Mouse (Mus musculus) brain, adult 2 months (tissue): ENCODE results near the gene Cd6.

Source experiments
- DNase-seq: peaks from one replicate; pipeline ENCODE4 v3.0.0; 2011; ENCODE audit warnings: low read depth, low spot score

Cd6 gene

GRCm38 (mm10) chr19:10803751-10804150 lies 26.1 kb downstream of the Cd6 start:
- DNase-seq, result peak; percentile 40

GRCm38 (mm10) chr19:10801906-10802305 lies 28.0 kb downstream of the Cd6 start:
- peak; percentile 48 for DNase-seq

- peak; percentile 92 for DNase-seq
Observed at GRCm38 (mm10) chr19:10801070-10801469, 28.8 kb downstream of the Cd6 start.

GRCm38 (mm10) chr19:10799155-10799554 lies 30.7 kb downstream of the Cd6 start:
- peak; percentile 72 for DNase-seq

DNA sequence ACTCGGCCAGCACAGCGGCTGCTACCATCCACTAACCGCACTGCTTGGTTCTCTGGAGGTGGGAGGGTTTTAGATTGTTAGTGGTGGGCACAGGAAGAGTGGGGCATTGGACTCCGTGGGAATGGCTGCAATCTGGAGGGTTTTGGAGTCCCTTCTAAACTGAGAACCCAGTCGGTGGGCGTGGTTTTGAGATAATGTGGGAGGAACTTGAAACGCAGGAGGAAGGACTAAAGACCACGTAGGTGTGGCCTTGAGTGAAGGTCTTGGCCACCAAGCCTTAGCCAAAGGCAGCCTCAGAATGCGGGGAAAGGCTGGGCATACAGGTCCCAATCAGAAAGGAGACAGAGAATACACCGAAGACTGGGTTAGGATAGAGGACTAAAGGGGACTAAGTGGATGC lies 31.3 kb downstream of the Cd6 start:
- DNase-seq, result no peak

GRCm38 (mm10) chr19:10794916-10795315 lies 34.9 kb downstream of the Cd6 start:
- peak; percentile 68 for DNase-seq

- DNase-seq, result no peak
Observed at GRCm38 (mm10) chr19:10793044-10793443, 36.8 kb downstream of the Cd6 start.

DNA sequence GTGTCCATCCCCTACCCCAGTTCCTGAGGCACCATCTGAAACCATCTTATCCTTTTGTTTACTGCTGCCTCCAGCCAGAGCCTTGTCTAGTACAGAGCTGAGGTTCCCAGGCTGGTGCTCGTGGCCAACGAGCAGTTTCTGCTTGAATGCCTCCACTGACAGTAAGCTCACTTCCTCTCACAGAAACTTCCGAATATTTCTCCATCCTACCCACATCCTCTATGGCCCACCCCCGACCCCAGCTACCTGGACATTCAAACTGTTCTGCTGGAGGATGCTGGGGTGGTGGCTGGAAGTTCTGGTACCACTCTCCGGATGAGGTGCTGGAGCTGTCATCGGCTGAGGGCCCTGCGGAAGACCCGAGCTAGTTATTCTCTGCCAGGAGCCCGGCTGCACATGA lies 39.5 kb downstream of the Cd6 start:
- DNase-seq, result no peak

DNA sequence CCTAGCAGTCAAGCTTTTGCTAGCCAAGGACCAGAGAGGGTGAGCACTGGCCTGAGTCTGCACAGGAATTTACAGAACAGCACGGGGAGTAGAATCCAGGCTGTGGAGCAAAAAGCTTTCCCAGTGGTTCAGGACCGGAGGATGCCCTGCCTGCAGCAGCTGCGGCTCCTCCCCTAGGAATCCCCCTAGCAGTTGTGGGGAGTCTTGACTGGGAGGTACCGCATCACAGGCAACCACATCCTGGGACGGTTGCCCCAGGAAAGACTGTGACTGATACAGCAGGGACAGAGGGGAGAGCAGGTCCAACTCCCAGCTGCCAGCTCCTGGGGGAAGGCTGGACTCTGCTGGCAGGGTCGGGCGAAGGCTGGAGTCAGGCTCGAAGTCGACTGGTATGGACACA lies 41.6 kb downstream of the Cd6 start:
- DNase-seq, result no peak

DNA sequence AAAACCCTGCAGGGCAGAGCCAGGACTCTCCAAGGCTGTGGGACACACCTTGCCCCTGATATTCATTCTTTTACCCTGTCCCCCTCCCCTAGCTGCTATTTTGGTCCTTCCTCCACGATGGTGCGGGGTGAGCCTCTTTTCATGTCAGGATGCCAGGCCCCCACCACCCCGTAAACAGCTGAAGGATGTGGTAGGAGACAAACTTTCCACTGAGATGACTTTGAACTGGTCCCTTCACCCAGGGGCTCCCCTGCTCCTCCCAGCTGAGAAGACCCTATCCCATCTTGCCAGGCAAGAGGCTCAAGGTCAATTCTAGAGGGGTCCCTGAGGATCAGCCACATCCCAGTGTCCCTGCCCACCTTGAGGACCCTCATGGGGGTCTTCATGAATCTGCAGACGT lies 42.5 kb downstream of the Cd6 start:
- DNase-seq, result no peak

DNA sequence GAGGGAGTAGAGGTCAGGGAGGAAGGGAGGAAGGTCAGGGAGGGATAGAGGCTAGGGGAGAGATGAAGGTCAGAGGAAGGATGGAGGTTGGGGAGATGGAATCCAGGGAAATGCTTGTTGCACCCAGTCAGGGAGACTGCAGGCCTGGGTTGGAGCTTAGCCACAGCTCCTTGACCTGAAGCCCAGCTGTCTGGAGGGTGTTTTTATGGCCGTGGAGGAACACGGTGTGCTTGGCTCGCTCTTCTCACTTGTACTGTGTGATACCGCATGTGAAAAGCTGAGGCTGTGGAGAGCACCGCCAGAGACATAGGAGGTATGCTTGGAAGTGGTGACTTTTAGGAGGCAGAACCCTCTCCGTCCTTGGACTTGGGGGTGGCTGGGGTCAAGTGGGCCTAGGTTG lies 43.1 kb downstream of the Cd6 start:
- DNase-seq, result peak; percentile 20

DNA sequence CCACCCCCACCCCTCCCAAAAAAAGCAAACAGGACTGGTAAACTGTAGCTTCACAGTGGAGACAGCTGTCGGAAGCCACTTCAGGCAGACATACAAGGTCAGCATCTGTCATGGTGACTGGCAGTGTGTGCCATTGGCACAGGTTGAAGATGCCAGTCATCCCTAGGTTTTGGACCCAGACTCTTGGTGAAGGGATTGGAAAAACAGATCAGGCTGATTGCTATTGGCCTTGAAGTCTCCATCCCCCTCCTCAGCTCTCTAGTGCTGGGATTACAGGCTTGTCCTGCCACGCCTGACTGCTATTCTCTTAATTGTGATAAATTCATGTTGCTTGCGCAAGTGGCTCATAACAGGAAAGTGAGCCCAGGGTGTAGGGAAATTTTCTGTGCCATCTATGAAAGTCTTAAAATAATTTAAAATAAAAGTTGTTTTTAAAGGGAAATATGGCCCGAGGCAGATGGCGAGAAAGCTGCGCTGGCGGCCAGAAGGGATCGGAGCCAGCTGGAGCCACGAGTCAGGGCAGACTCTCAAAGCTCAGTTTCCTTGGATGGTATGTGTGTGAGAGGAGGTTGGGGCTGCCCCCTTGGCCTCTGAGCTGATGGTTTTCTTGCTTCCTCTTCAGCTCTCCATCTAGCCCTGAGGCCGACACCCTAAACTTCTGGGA lies 44.9 kb downstream of the Cd6 start:
- peak; percentile 83 for DNase-seq

DNA sequence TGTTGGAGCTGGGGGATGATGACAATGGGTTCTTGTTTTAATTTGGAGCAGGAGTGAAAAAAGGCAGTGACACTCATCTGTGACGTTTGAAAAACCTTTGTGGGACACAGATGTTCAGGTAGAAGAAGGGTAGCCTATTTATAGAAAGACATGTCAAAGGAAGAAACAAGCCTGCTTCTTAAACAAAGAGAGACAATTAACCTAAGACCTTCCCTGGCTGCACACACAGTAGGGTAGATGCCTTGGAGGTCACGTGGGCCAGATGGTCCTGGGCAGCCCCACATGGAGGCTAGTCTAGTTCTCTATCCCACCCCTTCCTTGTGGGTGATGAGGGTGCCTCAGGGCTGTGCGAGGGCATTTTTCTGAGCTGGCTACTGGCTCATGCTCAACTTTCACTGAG lies 45.8 kb downstream of the Cd6 start:
- DNase-seq, result no peak

- no peak for DNase-seq
Observed at GRCm38 (mm10) chr19:10783168-10783567, 46.7 kb downstream of the Cd6 start.

DNA sequence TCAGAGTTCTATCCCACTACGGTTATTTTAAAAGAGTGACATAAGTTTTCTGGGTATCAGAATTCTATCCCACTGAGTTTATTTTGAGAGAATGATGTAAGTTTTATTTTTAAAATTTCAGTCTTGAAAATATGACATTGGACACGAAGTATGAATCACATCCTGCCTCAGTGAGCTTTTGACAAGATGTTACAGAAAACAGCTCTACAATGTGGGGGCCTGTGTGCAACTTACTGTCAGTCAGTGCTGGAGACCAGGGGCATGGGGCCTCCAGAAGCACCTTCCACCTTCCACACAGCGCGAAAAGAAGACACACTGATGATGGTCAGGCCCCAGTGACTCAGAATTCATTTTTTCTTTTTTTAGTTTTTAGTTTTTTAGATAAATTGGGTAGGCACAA lies 48.2 kb downstream of the Cd6 start:
- DNase-seq, result peak; percentile 83

DNA sequence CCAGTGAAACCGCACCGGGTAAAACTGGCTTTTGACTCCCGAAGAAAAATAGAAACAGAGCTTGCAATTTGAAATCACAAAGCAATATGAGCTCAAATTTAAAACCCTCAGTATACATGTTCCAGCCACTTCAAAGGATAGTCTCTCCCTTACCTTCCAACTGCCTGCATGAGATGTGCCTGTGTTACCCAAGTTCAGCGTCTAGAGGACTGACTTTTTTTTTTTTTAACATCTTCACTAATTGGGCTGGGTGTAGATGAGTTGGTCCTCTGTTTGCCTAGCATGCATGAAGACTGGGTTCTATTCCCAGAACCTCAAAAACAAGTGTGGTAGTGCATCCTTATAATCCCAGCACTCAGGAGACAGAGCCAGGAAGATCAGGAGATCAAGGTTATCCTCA lies 53.0 kb downstream of the Cd6 start:
- no peak for DNase-seq

GRCm38 (mm10) chr19:10774141-10774540 lies 55.7 kb downstream of the Cd6 start:
- DNase-seq, result no peak

- DNase-seq, result no peak
Observed at GRCm38 (mm10) chr19:10773384-10773783, 56.5 kb downstream of the Cd6 start.

GRCm38 (mm10) chr19:10772866-10773265 lies 57.0 kb downstream of the Cd6 start:
- DNase-seq, result no peak

DNA sequence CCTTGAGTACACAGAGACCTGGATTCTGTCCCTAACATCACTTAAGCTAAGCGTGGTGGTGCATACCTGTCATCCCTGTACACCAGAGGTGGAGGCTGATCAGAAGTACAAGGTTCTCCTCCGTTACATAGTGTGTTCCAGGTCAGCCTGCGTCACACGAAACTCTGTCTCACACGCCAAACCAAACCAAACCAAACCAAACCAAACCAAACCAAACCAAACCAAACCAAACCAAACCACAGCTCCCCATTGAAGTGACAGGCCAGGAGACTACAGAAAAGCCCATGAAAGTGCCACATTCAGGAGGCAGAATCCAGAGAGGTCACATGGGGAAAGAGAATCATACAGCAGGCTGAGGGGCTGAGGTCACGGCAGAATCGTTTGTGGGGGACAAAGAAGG lies 57.9 kb downstream of the Cd6 start:
- DNase-seq, result no peak

DNA sequence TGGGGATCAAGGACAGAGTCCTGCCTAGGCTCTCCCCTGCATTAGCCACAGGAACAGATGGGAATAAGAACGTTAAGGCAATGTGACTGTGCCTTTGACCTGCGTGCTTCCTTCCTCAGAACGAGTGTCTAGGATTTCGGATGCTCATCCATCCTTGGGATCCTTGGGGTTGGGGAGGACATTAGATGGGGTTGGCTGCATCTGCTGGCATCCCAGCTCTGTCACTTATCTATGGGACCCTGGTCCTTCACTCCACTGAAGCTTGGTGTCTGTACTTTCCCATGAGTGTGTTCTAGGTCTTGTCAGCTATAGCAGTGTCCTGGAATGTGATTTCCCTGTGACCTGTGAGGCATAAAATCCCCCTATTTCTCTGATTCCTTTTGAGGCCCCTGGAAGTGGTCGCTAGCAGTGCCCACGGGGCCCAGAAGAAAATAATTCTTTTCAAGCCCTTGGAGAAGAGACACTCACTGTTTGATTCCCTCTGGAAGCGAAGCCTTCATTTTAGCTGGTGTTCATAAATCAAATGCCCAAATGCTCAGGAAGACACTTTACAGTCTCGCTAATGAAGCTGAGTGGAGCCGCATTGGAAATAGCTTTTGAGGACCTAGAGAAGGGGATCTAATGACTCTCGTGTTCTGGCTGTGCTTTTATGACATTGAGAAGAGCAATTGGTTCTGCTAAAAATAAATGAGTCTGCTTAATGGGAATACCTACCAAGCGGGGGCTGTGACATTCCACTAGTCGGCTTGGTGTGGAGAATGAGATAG lies 60.2 kb downstream of the Cd6 start:
- DNase-seq, result no peak

- no peak for DNase-seq
Observed at GRCm38 (mm10) chr19:10768694-10769428, 61.0 kb downstream of the Cd6 start.

GRCm38 (mm10) chr19:10767631-10768030 lies 62.2 kb downstream of the Cd6 start:
- peak; percentile 91 for DNase-seq
